Mouse (Mus musculus): ENCODE results near the gene Ptch2. TPM values are rescaled to one million over a fixed set of nuclear protein-coding genes. Genes with fewer than 3 reads are reported as not detected.
A peak's percentile ranks its signal among the peaks of the same experiment; 100 is the strongest.

Ptch2 gene
- polyA plus RNA-seq, 1 experiment from 2014 or later: 7.1 TPM

DNA sequence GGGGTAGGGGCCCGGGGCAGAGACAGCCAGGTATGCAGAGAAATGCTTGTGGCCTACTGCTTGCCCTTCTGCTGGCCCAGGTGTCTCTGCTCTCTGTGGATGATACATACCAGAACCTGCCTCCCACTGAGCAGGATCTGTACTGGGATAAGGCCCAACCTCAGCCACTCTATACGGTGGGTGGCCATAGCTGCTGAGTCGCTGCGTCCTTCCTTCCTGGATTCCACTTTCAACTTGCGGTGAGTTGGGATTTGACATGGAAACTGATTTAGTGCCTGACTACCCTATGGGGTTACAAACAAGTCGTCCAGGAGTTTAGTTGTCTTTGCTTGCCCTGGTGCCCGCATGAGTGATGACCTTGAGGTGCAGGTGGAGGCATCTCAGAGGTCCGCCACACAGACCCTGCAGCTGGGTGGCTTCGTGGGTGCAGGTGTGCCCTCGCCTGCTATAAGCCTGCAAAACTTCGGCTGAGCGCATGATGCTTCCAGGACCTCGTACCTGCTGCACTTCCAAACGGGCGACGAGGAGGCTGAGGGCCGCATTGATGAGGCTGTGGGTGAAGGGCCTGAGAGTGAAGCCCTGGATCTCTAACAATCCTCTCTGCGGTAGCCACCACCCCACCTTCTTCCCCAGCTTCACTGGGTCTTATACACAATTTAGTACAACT, 52.3 kb downstream of the Ptch2 start:
- no peak overlapping the region for H3K9ac ChIP-seq
- H3K4me1 ChIP-seq: peaks cover 4% of the 10 kb centered on the region
- ATAC-seq (ENCODE audit: borderline replicate concordance, extremely low read depth, low FRiP score, low TSS enrichment): no peak
- H3K4me3 ChIP-seq: no peak overlapping the region
- H3K27ac ChIP-seq: no peak overlapping the region
- peaks cover 40% of the 10 kb centered on the region for H3K36me3 ChIP-seq
- no peak overlapping the region for H3K4me2 ChIP-seq
- 74% methylated on average over 18 of the region's 18 CpGs for WGBS
- H3K9me3 ChIP-seq: no peaks in the 10 kb centered on the region
- H3K27me3 ChIP-seq: no peaks in the 10 kb centered on the region

DNA sequence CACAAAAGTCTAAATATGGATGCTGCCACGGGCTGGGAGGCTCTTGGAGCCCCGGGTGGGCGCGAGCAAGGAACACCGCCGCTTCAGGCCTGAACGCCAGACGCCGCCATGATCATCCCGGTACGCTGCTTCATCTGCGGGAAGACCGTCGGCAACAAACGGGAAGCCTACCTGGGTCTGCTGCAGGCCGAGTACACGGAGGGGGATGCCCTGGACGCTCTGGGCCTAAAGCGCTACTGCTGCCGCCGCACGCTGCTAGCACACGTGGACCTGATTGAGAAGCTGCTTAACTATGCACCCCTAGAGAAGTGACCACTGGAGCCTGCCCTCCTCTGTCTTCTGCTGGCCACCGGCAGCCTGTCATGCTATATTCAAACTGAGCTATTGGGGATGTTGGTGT, 52.9 kb downstream of the Ptch2 start:
- H3K9me3 ChIP-seq: no peaks in the 10 kb centered on the region
- no peak overlapping the region for H3K9ac ChIP-seq
- no peak overlapping the region for H3K4me2 ChIP-seq
- peaks cover 47% of the 10 kb centered on the region for H3K36me3 ChIP-seq
- H3K4me3 ChIP-seq: no peak overlapping the region
- H3K27me3 ChIP-seq: no peaks in the 10 kb centered on the region
- 62% methylated on average over 21 of the region's 24 CpGs for WGBS
- no peak overlapping the region for H3K27ac ChIP-seq
- ATAC-seq (ENCODE audit: borderline replicate concordance, extremely low read depth, low FRiP score, low TSS enrichment): no peak
- H3K4me1 ChIP-seq: peaks cover 11% of the 10 kb centered on the region

DNA sequence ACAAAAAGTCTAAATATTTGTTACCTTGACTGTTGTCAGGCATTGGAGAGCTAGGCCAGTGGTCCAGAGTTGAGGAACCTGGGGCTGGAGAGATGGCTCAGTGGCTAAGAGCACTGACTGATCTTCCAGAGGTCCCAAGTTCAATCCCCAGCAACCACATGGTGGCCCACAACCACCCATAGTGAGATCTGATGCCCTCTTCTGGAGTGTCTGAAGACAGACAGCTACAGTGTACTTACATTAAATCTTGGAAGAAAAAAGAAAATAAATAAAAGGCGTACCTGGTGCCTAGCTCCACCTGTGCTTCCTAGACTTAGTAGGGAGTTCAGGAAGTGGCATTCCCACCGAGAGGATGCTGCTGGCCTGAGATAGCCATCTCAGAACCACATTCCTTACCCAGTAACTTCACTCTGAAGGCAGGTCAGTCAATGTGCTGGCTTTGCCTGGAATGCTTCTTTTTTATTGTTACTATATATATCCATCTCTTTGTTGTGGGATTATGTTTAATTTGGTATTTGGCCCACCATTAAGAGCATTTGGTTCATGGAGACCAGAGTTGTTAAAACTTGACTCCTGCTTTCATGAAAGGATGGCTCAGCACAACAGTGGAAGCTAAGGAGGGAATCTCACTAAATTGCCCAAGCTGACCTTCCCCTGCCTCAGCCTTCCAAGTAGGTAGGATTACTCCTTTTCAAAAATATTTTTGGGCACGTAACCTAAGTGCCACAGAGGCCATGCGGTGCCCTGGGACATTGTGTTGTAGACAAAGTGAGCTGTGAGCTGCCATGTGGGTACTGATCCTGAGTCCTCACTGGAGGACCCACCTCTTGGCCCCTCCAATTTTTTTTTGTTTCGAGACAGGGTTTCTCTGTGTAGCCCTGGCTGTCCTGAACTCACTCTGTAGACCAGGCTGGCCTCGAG, 53.7 kb downstream of the Ptch2 start:
- Histone ChIP-seq H3K27ac (no peak overlapping the region), H3K4me1 (peaks cover 18% of the 10 kb centered on the region), H3K9ac (no peak overlapping the region), H3K4me3 (no peak overlapping the region), H3K27me3 (no peaks in the 10 kb centered on the region), H3K4me2 (no peak overlapping the region), H3K9me3 (no peaks in the 10 kb centered on the region), H3K36me3 (peaks cover 53% of the 10 kb centered on the region)
- ATAC-seq (ENCODE audit: borderline replicate concordance, extremely low read depth, low FRiP score, low TSS enrichment): no peak
- 63% methylated on average over 6 of the region's 6 CpGs for WGBS

DNA sequence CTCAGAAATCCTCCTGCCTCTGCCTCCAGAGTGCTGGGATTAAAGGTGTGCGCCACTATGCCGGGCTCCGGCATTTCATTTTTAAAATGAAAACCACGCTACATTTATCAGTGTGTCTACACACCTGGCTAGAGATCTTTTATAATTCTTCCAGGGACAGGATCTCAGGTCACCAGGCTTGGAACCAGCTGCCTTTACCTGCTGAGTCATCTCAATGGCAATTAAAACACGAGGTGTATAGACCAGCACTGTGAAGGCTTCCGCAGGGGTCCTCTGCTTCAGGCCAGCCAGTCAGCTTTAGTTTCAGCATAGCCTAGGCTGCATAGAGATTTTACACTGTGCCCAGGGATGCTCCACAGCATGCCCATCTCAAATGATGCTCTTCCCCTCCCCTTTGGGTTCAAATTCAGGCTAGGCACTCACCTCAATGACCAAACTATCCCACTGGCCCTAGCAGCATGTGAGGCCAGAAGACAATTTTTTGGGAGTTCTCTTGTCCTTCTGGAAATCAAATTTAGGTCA, 54.4 kb downstream of the Ptch2 start:
- 87% methylated on average over 6 of the region's 6 CpGs for WGBS
- Histone ChIP-seq H3K27ac (no peak overlapping the region), H3K9me3 (no peaks in the 10 kb centered on the region), H3K4me1 (peaks cover 19% of the 10 kb centered on the region), H3K4me2 (no peak overlapping the region), H3K4me3 (no peak overlapping the region), H3K36me3 (peaks cover 53% of the 10 kb centered on the region), H3K9ac (no peak overlapping the region), H3K27me3 (no peaks in the 10 kb centered on the region)
- ATAC-seq (ENCODE audit: borderline replicate concordance, extremely low read depth, low FRiP score, low TSS enrichment): no peak

DNA sequence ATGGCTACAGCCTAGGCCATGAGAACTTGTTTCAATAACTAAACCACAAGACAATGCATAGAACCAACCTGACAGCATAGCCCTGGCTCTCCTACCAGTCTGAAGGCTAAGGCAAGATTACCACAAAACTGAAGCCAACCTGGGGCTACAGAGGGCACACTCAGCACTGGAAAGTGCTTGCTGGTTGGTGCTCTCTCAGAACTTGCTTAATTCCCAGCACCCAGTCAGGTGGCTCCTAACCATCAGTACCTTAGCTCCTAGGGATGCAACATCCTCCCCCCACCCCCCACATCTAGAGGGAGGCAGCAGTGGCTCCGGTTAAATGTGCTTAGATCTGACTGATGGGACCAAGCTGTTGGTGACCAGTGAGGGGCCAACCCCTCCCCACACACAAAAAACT, 55.5 kb downstream of the Ptch2 start:
- no peak overlapping the region for H3K4me2 ChIP-seq
- peaks cover 19% of the 10 kb centered on the region for H3K4me1 ChIP-seq
- no peak overlapping the region for H3K4me3 ChIP-seq
- 25% methylated on average over 1 of the region's 1 CpGs for WGBS
- H3K9ac ChIP-seq: no peak overlapping the region
- ATAC-seq (ENCODE audit: borderline replicate concordance, extremely low read depth, low FRiP score, low TSS enrichment): no peak
- peaks cover 53% of the 10 kb centered on the region for H3K36me3 ChIP-seq
- no peaks in the 10 kb centered on the region for H3K27me3 ChIP-seq
- no peaks in the 10 kb centered on the region for H3K9me3 ChIP-seq
- H3K27ac ChIP-seq: no peak overlapping the region

DNA sequence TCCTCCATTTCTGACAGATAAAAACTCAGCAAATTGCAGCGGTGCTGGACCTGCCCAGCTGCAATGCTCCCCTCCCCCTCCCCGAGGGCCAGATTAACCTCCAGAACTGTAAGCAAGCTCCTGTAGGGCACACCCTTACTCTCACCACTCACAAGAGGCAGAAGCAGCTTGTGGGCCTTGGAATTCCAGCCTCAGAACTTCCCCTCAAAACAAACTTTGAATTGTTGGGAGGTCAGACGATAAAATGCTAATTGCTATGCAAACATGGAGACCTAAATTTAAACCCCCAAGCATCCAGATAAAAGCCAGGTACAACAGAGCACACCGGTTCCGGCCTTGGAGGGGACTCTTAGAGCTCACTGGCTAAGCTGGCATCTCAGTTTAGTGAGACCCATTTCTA, 56.8 kb downstream of the Ptch2 start:
- WGBS: 57% methylated on average over 5 of the region's 5 CpGs
- H3K4me2 ChIP-seq: no peak overlapping the region
- H3K27ac ChIP-seq: no peak overlapping the region
- ATAC-seq (ENCODE audit: borderline replicate concordance, extremely low read depth, low FRiP score, low TSS enrichment): no peak
- no peak overlapping the region for H3K4me3 ChIP-seq
- H3K36me3 ChIP-seq: peaks cover 53% of the 10 kb centered on the region
- H3K4me1 ChIP-seq: peaks cover 19% of the 10 kb centered on the region
- no peaks in the 10 kb centered on the region for H3K27me3 ChIP-seq
- no peaks in the 10 kb centered on the region for H3K9me3 ChIP-seq
- no peak overlapping the region for H3K9ac ChIP-seq

DNA sequence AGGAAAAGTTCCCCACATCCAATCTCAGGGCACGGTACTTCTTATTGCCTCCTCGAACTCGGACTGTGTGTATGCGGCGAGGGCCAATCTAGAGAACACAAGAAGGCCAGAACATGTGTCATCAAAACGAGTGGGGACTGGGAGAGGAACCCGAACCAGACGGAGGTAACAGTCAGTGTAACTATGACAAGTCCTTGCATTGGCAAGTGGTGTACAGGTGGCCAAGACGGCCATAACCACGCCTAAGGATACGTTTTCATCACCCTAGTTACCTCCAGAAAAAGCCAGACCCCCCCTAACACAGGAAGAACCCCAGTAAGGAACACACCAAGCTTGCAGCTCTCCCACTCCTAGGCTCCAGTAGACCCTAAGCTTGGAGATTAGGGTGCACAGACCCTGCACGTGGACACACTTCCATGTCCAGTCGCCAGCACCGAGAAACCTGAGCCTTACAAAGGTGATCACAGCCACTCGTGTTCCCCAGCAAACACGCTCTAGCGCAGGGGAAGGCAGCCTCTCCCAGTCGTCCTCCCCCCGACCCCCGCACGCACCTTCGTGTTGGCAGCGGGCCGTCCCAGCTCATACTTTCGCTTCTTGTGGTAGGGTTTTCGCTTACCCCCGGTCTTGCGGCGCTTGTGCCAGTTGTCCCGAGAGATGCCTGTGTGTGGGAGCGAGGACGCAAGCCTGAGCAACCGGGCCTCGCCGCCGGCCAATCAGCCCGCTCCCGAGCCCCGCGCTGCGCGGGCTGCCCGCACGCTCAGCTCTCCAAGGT, 59.3 kb downstream of the Ptch2 start:
- peaks cover 53% of the 10 kb centered on the region for H3K36me3 ChIP-seq
- no peak; the same call in 1 of the 2 replicates for ATAC-seq (ENCODE audit: borderline replicate concordance, extremely low read depth, low FRiP score, low TSS enrichment)
- WGBS: under 1% methylated on average over 44 of the region's 44 CpGs

DNA sequence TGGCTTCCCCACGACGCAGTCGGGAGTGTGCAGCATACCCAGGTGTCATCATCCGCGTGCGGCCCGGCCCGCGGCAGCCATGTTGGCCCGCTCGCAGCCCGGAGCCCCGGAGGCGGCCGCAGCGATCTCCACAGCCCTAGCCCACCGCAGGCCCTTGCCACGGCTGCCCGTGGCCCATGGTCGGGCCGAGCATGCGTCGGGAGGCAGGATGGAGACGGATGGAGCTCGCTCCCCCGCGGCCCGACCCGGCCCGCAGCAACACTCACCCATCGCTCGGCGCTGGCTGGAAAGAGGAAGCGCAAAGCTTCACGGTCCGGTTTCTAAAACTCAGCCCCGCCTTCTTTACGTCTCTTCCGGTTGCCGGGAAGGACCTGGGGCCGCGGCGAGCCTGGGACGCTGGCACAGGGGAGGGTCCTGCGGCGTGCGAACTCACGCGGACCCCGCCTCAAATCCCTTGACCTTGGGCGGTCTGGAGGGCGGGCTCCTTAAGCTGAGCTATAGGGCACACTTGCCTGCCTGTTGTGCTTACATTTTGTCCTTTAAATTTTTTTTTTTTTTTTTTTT, 60.0 kb downstream of the Ptch2 start, which contains the start of gene Rps8:
Gene Rps8 (minus strand): TSS at position 452 of the 564 bp plus-strand sequence.
- H3K27ac ChIP-seq: peak within 1 kb of the TSS; percentile 86
- 3% methylated on average over 49 of the region's 52 CpGs for WGBS
- H3K4me1 ChIP-seq: peaks cover 19% of the 10 kb centered on the region
- ATAC-seq (ENCODE audit: borderline replicate concordance, extremely low read depth, low FRiP score, low TSS enrichment): peak; percentile 93
- H3K27me3 ChIP-seq: no peaks in the 10 kb centered on the region
- peak within 1 kb of the TSS; percentile 67 for H3K4me3 ChIP-seq
- H3K4me2 ChIP-seq: peak within 1 kb of the TSS; percentile 59
- peaks cover 53% of the 10 kb centered on the region for H3K36me3 ChIP-seq
- peak within 1 kb of the TSS; percentile 92 for H3K9ac ChIP-seq
- H3K9me3 ChIP-seq: no peaks in the 10 kb centered on the region

More for the DNA sequence above, 59.3 kb downstream of the Ptch2 start:
- Histone ChIP-seq H3K27ac (peak overlapping the region; percentile 86), H3K4me1 (peaks cover 19% of the 10 kb centered on the region), H3K9ac (peak overlapping the region; percentile 92), H3K4me3 (peak overlapping the region; percentile 67), H3K9me3 (no peaks in the 10 kb centered on the region), H3K4me2 (peak overlapping the region; percentile 59), H3K27me3 (no peaks in the 10 kb centered on the region)

DNA sequence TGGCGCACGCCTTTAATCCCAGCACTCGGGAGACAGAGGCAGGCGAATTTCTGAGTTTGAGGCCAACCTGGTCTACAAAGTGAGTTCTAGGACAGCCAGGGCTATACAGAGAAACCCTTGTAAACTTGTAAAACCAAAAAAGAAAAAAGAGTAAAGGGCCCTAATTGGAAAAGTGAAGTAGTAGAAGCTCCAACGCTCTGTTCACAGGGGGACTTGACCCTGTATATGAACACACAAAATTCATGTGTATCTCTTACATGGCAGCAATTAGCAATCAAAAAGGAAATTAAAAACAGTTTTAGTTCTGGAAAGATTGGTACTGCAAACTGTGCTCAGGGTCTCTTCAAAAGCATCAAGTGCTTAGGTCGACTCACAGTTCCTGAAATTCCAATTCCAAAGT, 60.5 kb downstream of the Ptch2 start:
- no peak for ATAC-seq (ENCODE audit: borderline replicate concordance, extremely low read depth, low FRiP score, low TSS enrichment)
- H3K36me3 ChIP-seq: peaks cover 53% of the 10 kb centered on the region
- no peaks in the 10 kb centered on the region for H3K27me3 ChIP-seq
- peak overlapping the region; percentile 86 for H3K27ac ChIP-seq
- peaks cover 19% of the 10 kb centered on the region for H3K4me1 ChIP-seq
- H3K9me3 ChIP-seq: no peaks in the 10 kb centered on the region
- H3K9ac ChIP-seq: 0 out of 2 replicates have a peak overlapping the region, but pooled peaks have one; percentile 29
- H3K4me3 ChIP-seq: peak overlapping the region; percentile 67
- H3K4me2 ChIP-seq: peak overlapping the region; percentile 59
- 25% methylated on average over 6 of the region's 6 CpGs for WGBS

DNA sequence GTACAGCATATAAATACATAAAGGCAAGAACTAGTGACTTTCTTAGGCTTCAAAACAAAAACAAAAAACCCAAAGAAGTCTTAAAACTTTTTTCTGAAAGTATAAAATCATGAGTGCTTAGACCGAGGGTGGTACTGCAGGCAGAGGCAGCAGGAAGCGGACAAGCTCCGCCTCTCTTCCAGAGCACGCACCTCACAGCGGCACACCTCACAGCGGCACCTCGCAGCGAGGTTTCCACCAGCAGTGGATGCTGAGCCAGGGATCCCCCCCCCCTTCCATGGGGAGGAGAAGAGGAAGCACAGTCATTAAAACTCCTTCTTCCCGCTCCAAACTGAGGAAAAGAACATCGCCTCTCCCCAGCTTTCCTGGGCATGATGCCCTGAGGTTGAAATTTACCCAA, 63.8 kb downstream of the Ptch2 start:
- peaks cover 57% of the 10 kb centered on the region for H3K36me3 ChIP-seq

DNA sequence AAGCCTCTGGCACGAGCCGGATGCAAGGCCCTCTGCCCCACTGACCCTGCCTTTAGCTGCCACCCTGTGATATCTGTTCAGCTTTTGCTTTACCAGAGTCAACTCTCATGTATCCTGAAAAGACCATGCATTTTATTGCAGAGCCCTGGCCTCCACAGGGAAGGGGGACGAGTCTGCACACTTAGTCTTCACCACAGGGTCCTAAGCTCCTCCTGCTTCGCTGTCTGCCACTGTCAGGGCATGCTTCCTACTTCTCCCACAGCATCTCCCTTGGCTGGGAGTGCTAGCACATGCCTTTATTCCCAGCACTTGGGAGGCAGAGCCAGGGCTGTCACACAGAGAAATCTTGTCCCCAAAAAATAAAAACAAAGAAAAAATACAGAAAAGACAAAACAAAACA, 65.3 kb downstream of the Ptch2 start:
- ATAC-seq (ENCODE audit: borderline replicate concordance, extremely low read depth, low FRiP score, low TSS enrichment): no peak
- no peak overlapping the region for H3K9ac ChIP-seq
- no peak overlapping the region for H3K4me3 ChIP-seq
- H3K4me1 ChIP-seq: no peaks in the 10 kb centered on the region
- no peaks in the 10 kb centered on the region for H3K9me3 ChIP-seq
- H3K27me3 ChIP-seq: no peaks in the 10 kb centered on the region
- H3K27ac ChIP-seq: no peak overlapping the region
- H3K36me3 ChIP-seq: peaks cover 72% of the 10 kb centered on the region
- no peak overlapping the region for H3K4me2 ChIP-seq
- 66% methylated on average over 4 of the region's 4 CpGs for WGBS

More for the DNA sequence above, 63.8 kb downstream of the Ptch2 start:
- Histone ChIP-seq H3K9me3 (no peaks in the 10 kb centered on the region), H3K4me1 (no peaks in the 10 kb centered on the region), H3K9ac (no peak overlapping the region), H3K4me3 (no peak overlapping the region), H3K27ac (no peak overlapping the region), H3K4me2 (no peak overlapping the region), H3K27me3 (no peaks in the 10 kb centered on the region)
- WGBS: 75% methylated on average over 10 of the region's 10 CpGs
- ATAC-seq (ENCODE audit: borderline replicate concordance, extremely low read depth, low FRiP score, low TSS enrichment): no peak

Measured in lung, embryonic 15.5 days (tissue).